Mouse (Mus musculus) myocyte (in vitro differentiated cells): ENCODE results near the gene Tmco1. TPM values are rescaled to one million over a fixed set of nuclear protein-coding genes. Genes with fewer than 3 reads are reported as not detected.

ENCODE experiments used
- H3K27me3 ChIP-seq: one replicate; pipeline ENCODE4 v1.6.1; 2011; ENCODE audit not compliant: control insufficient read depth, insufficient read depth, insufficient read length
- H3K36me3 ChIP-seq: one replicate; pipeline ENCODE4 v1.6.1; 2011; ENCODE audit not compliant: control insufficient read depth, insufficient read depth
- H3K4me2 ChIP-seq: one replicate; pipeline ENCODE4 v1.6.1; 2011; ENCODE audit warnings: low read depth, control low read depth
- H3K4me3 ChIP-seq: one replicate; pipeline ENCODE4 v1.5.1; 2011; ENCODE audit warnings: mild to moderate bottlenecking, control low read depth, moderate library complexity
- H3K79me2 ChIP-seq: one replicate; pipeline ENCODE4 v1.6.1; 2011; ENCODE audit not compliant: control insufficient read depth, insufficient read depth
- H3ac ChIP-seq: one replicate; pipeline ENCODE4 v1.6.1; 2011; ENCODE audit not compliant: control insufficient read depth, insufficient read length
- REST ChIP-seq: IDR thresholded peaks from one replicate; pipeline ENCODE4 v1.6.1; 2011; ENCODE audit warnings: mild to moderate bottlenecking, control low read depth, moderate library complexity; ENCODE audit not compliant: insufficient read depth, insufficient read length
- TCF3 ChIP-seq: IDR thresholded peaks from one replicate; pipeline ENCODE4 v1.6.1; 2011; ENCODE audit warnings: low read depth, control low read depth; ENCODE audit not compliant: insufficient read length
- USF1 ChIP-seq: IDR thresholded peaks from one replicate; pipeline ENCODE4 v1.6.1; 2011; ENCODE audit warnings: low read depth, mild to moderate bottlenecking, control low read depth, moderate library complexity
- polyA plus RNA-seq: library from polyadenylated mRNA; unstranded; fragments of >200 nt; fragmentation: generic; extraction: Trizol; gene quantifications from one replicate; pipeline ENCODE4 v1.2.1, GENCODE M21; 2012; ENCODE audit warnings: missing spikeins

Gene Tmco1
- polyA plus RNA-seq, 1 experiment = 57.2 TPM

DNA sequence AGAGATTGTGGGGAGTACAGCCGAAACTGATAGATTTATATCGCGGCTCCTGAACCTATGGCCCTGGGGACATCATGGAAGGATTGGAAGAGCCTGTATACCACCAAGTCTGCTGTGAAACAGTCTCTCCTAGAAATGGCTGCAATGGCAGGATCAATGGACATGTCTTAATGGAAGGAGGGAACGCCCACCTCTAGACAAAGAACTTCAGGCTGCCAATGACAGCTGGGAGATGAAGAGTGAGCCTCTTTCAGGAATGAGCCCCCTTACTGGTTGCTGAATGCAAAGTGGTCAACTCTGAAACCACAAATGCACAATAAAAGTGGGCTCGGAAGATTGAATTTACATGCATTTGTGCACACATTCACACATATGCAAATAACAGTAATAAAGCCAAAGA, 74.6 kb downstream of the Tmco1 start:
- no peaks in the 10 kb centered on the region for H3K79me2 ChIP-seq
- H3K4me3 ChIP-seq = no peak overlapping the region
- H3K36me3 ChIP-seq = no peaks in the 10 kb centered on the region
- no peak overlapping the region for H3K4me2 ChIP-seq
- H3ac ChIP-seq = no peak overlapping the region
- no peaks in the 10 kb centered on the region for H3K27me3 ChIP-seq
- TF ChIP-seq TCF3 = no peak

GRCm38 (mm10) chr1:167383178-167383577, 75.0 kb downstream of the Tmco1 start:
- TF ChIP-seq USF1 (no peak), REST (no peak)
- Histone ChIP-seq H3K36me3 (no peaks in the 10 kb centered on the region), H3K4me3 (no peak overlapping the region), H3K79me2 (no peaks in the 10 kb centered on the region), H3ac (no peak overlapping the region), H3K27me3 (no peaks in the 10 kb centered on the region), H3K4me2 (no peak overlapping the region)

Other genes starting within 250 kb of the Tmco1 start
- 66.7 TPM for gene Uck2, start 23.1 kb upstream of the Tmco1 start, polyA plus RNA-seq
- gene Aldh9a1, start 41.6 kb downstream of the Tmco1 start, polyA plus RNA-seq = 17.6 TPM
- 62.0 TPM for gene Mgst3, start 85.5 kb downstream of the Tmco1 start, polyA plus RNA-seq
- gene Lrrc52, start 158.4 kb downstream of the Tmco1 start, polyA plus RNA-seq = not detected